Mouse (Mus musculus): ENCODE measurements around the gene Vmn1r163. TPM values are rescaled to one million over a fixed set of nuclear protein-coding genes. Genes with fewer than 3 reads are reported as not detected.

The Vmn1r163 gene
- polyA plus RNA-seq (2015; fragmentation: Nextera tagmentation; extraction: Ambion mirVana): not detected in 2 replicates

DNA sequence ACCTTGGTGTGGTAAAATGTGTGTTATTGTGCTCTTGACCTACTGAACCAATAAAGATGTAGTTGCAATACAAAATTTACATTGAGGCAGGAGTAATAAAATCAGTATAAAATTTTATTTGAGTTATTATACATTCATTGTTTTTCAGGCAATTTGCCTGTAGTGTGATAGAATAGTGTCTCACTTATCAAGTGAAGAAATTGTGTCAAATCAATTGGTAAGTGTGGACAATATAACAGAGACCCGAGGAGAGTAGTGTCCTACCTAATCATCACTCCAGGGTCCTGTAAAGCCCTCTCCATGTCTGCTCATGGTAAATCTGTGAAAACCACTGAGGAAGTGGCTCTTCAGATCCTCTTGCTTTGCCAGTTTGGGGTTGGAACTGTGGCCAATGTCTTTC is at the start of gene Vmn1r163:
Vmn1r163 (plus strand) TSS at position 301 of the 400 bp plus-strand sequence.

GRCm38 (mm10) chr7:23019823-23020222 is 35.5 kb upstream of the Vmn1r163 start, which contains the start of gene Gm4216:
Gm4216 (minus strand) TSS chr7:23019923.

GRCm38 (mm10) chr7:23067356-23067755 is 12.0 kb downstream of the Vmn1r163 start, which contains the start of gene Gm8720:
Gm8720 (minus strand) TSS chr7:23067456.

Other genes starting within 250 kb of the Vmn1r163 start
- gene Vmn1r159, start 211.9 kb upstream of the Vmn1r163 start, polyA plus RNA-seq (2015; fragmentation: Nextera tagmentation; extraction: Ambion mirVana): not detected in 2 replicates
- gene Vmn1r160, start 184.3 kb upstream of the Vmn1r163 start, polyA plus RNA-seq (2015; fragmentation: Nextera tagmentation; extraction: Ambion mirVana): not detected in 2 replicates
- gene Gm4214, start 70.9 kb upstream of the Vmn1r163 start, polyA plus RNA-seq (2015; fragmentation: Nextera tagmentation; extraction: Ambion mirVana): not detected in 2 replicates
- not detected in 2 replicates for gene Gm4216, start 35.6 kb upstream of the Vmn1r163 start, polyA plus RNA-seq (2015; fragmentation: Nextera tagmentation; extraction: Ambion mirVana)
- not detected in 2 replicates for gene Gm8720, start 11.9 kb downstream of the Vmn1r163 start, polyA plus RNA-seq (2015; fragmentation: Nextera tagmentation; extraction: Ambion mirVana)
- gene Gm10662, start 88.9 kb downstream of the Vmn1r163 start, polyA plus RNA-seq (2015; fragmentation: Nextera tagmentation; extraction: Ambion mirVana): not detected in 2 replicates
- not detected in 2 replicates for gene Vmn1r165, start 161.8 kb downstream of the Vmn1r163 start, polyA plus RNA-seq (2015; fragmentation: Nextera tagmentation; extraction: Ambion mirVana)
- gene Vmn1r166, start 196.1 kb downstream of the Vmn1r163 start, polyA plus RNA-seq (2015; fragmentation: Nextera tagmentation; extraction: Ambion mirVana): not detected in 2 replicates
- gene Gm6902, start 223.4 kb downstream of the Vmn1r163 start, polyA plus RNA-seq (2015; fragmentation: Nextera tagmentation; extraction: Ambion mirVana): not detected in 2 replicates
- not detected in 2 replicates for gene Nlrp4e, start 245.7 kb downstream of the Vmn1r163 start, polyA plus RNA-seq (2015; fragmentation: Nextera tagmentation; extraction: Ambion mirVana)

Measured in skeletal muscle tissue, postnatal 0 days (tissue).